Mouse (Mus musculus): Measurements from ENCODE around the gene Atf1.

Gene Atf1

DNA sequence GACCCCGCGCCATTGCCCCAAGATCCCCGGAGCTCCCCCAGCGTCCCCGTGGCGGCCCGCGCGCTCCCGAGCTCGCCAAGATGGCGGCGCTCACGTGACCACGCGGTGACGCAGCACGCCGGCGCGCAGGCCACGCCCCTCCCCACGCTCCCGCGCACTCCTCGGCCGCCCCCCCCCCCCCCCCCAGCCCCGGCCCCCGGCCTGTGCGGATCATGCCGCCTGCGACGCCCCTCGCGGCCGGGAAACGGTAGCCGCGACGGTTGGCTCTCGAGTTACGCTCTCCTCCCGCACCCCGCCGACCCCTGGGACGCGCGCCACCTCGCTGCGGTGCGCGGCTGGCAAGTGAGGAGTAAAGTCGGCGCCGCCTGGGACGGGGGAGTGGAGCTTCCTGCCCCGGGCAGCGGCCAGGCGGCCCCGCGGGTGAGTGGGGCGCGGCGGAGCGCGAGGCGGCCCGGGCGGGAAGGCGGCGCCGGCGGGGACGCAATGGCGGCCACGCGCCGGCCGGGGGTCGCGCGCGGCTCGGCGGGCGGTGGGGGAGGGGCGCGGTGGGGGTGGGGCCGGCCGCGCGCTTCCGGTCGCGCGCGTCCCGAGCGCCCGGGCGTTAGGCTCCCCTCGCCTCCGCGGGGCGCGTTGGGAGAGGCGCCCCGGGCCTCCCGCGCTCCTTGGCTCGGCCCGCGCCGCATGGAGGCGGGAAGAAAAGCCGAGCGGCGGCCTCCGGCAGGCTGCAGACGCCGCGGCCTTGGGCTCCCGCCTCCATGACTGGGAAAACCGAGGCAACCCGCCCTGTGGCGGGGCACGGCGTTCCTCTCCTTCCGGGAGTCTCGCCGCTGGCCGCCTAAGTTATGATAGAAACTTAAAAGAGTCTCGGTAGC, at the start of gene Atf1:
Gene Atf1 (plus strand): TSS at position 157 of the 872 bp plus-strand sequence.
- no peak for DNase-seq (ENCODE audit: low read depth)

DNA sequence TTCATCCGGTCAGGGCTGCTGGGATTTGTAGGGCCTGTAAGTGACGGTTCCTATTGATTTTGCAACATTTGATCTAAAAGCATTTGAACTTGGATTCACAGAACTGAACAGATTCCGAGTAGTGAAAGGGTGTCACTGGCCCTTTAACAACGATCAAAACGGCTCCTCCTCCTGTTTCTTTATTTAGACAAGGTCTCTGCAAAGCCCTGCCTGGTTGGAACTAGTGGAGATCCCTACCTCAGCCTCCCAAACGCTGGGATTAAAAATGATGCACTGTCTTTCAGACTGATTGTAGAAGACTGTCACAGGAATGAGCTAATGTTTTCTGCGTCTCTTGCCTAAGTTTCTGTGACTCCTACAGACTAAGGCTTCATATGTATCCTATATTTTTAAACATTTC, 49.1 kb upstream of the Atf1 start:
- no peak for DNase-seq (ENCODE audit: low read depth)

DNA sequence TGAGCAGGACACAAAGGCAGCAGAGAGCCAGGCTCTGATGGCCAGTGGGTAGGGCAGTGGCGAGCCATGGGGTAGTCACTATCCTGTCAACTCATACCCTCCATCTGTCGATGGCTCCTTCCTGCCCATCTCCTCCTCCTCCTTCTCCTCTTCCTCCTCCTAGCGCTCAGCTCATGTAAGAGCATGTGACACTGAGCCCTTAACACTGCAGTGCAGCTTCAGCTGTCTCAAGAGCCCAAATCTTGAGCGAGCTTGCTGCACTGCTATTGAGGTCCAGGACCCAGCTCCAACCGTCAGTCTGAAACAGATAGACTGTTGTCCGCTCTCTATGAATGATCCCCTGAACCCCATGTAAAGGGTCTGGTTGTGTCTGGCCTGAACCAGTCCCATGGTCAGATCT, 47.9 kb upstream of the Atf1 start:
- no peak for DNase-seq (ENCODE audit: low read depth)

DNA sequence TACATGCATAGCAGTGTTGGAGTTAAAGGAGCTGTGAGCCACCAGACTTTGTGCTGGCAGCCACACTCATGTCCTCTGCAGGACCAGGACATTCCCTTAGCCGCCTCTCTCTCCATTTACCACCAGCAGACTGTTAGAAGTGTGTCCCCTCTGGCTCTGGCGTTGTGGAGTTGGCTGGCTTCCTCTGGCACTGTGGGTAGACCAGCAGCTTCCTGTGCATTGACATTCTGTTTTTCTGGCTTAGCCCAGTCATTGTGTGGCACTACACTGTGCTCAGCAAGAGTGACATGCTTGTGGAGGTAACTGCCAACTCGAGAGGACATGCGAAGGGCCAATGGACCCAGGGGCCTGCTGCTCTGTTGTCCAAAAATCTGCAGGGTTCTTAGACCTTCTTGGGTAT, 47.4 kb upstream of the Atf1 start:
- DNase-seq (ENCODE audit: low read depth), result no peak

DNA sequence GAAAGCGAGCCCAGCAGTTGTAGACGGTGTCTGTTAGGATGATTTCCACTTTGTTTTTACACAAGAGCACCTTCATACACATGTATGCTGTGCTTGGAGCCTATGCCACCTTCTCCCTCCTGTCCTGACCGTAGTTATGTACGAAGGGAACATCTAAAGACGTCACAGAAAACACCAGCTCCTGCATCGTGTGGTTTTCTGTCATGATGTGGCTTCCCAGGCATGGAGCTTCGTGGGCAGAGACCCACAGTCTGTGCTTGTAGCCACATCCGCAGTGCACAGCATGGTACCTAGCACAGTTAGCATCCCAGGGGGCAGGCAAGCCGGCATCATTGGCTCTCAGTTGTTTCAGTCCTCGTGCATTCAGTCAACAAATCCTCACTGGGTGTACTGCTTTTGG, 45.8 kb upstream of the Atf1 start:
- no peak for DNase-seq (ENCODE audit: low read depth)

DNA sequence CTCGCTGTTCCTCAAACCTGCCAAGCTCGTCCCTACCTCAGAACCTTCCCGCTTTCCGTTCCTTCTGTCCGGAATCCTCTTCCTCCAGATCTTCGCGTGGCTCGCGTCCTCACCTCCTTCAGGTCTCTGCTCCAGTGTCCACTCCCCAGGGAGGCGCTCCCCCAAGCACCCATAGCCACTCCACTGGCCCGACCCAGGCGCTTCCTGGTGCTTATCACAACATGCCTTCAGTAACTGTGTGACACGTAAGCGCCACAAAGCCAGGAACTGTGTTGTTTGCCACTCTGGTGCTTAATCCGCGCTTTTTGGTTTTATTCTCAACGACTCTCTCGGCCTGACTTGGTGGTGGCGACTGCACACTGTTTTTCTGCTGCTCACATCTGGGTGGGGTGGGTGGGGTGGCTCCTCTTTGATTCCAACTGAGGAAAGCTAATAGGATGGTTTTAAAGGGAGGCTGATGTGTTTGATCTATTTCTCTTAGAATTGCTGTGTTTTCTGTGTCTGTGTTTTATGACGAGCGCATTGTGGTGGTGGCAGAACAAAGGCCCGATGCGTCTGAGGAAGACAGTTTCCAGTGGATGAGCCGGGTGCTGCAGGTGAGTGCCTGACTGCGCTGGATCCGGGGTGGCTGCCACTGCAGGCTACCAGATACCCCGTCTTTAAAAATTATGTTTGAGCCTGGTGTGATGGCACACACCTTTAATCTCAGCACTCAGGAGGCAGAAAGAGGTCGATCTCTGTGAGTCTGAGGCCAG, 44.9 kb upstream of the Atf1 start:
- no peak for DNase-seq (ENCODE audit: low read depth)

DNA sequence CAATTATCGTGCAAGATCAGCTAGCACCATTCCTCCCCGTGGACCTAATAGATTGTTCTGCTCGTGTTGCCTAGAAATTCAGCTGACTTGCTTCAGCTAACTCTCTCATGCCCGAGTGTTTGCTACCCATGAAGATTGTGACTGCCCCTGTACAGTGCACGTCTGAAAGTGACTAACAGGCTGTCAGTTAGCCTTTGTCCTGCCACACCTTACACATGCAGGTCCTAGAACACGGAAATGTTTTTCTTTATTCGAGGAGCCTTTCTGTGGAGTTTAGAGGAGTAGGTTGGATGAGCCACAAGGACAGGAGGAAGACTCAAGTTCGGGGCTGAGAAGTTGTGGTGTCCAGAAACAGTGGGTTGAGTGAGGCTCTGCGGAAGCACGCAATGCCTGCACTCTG, 44.1 kb upstream of the Atf1 start:
- DNase-seq (ENCODE audit: low read depth), result no peak

DNA sequence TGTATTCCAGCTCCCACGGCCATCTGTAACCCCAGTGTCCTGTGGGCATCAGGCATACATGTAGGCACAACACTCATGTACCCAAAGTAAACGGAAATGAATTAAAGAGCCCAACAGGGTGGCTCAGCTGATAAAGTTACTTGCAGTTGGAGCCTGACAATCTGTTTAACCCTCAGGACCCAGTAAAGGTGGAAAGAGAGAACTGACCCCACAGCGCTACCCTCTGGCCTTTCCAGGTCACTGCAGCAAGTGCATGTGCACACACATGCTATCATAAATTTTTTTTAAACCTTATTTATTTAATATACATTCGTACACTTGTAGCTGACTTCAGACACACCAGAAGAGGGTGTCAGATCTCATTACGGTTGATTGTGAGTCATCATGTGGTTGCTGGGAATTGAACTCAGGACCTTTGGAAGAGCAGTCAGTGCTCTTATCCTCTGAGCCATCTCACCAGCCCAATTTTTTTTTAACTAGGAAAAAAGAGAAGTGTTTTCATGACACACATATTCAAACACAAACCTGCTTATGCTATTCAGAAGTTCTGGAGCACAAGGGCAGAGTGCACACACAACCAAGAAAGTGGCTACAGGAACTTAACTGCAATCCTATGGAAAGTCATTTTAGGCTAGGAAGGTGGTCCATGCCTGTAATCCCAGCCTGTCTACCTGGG, 42.7 kb upstream of the Atf1 start:
- no peak for DNase-seq (ENCODE audit: low read depth)

DNA sequence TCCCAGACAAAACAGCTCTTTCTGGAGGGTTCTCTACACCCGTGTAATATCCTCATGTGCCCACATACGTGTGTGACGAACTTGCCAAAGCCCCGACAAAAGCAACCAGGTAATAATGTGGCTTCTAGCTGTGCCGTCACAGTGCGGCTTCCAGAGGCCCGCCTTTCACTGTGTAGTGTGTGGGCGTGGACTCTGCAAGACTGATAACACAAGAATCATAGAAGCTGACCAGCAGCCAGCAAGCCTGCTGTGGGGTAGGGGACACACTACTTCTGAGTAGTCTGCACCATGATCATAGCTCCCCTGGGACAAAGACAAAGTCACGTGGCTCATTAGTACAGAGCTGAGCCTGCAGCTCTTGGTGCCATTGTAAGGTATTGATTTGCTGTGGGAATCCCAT, 41.4 kb upstream of the Atf1 start:
- DNase-seq (ENCODE audit: low read depth), result no peak

DNA sequence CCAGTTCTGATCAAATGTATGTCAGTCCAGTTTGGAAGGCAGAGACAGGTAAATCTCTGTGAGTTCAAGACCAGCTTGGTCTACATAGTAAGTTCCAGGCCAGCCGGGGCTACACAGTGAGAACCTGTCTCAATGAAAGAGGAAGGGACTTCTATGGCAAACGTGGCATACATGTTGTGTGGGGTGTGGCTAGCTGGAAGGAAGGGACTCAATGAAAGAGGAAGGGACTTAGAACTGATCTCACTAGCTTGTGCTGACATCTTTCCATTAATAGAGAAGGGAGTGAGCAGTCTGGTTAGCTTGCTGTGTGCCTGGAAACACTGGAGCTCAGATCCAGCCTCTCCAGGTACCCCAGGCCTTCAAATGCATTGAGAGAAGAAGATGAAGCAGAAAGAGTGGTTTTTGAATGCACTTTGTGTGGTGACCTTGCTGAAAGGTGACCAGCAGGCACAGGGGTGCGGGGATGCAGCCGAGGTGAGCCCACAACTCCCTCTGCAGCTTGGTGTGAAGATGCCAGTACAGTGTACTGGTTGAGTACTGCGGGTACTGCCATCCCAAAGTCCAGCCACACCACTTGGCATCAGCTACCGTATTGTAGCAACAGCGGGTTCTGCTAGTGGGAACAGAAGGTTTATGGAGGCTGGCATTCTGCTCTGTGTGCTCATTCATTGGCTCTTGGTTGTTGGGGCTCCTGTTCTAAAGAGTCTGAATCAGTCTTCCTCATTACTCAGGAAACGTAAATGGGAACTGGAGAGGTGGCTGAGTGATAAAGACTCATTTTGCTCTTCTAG, 40.5 kb upstream of the Atf1 start:
- DNase-seq (ENCODE audit: low read depth), result no peak

DNA sequence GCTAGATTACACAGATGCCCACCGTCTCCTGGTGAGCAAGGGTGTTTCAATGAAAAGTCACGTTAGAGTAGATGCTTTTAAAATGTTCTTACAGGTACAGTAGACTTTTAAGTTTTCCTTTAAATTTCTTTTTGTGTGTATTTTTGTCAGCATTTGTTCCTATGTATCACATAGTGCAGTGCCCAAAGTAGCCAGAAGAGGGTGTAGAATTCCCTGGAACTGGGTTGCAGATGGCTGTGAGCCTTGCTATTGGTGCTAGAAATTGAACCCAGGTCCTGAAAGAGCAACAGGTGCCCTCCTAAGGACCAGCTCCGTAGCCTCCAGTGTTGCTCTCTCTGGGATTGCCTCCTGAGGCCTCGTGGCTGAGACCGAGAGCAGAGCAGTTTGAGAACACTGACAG, 39.1 kb upstream of the Atf1 start:
- no peak for DNase-seq (ENCODE audit: low read depth)

DNA sequence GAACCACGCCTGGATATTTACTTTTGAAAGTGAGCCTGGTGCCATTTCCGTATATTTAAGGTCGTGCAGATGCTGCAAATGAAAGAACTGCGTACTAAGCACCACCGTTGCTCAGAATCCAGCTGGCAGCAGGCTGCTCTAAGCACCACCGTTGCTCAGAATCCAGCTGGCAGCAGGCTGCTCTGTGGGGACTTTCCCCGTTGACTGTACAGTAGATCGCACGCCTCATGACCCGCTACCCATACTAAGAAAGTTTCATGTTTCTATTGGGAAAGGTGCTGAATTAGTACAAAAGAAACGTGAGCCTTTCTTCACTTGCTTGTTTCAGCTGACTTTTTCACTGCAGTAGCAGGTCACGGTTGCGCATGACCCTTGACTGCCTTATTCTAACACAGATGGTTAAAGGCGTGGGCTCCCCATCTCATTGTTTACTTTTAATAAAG, 38.6 kb upstream of the Atf1 start:
- DNase-seq (ENCODE audit: low read depth), result peak; percentile 59

DNA sequence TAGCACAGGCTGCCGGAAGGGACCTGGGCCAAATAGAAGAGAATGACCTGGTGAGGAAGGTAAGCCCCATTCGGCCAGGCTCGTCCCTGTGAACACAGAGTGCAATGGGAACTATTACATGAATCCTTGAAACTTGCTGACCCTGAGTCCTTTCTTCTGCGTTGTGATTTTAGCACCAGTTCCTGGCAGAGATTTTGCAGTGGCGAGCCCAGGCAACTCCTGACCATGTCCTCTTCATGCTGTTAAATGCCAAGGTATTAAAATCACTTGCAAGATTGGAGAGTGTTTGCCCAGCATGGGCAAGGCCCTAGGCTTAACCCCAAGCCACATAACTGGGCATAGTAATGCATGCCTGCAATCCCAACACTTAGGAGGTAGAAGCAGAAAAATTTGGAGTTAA, 37.5 kb upstream of the Atf1 start:
- DNase-seq (ENCODE audit: low read depth), result no peak

DNA sequence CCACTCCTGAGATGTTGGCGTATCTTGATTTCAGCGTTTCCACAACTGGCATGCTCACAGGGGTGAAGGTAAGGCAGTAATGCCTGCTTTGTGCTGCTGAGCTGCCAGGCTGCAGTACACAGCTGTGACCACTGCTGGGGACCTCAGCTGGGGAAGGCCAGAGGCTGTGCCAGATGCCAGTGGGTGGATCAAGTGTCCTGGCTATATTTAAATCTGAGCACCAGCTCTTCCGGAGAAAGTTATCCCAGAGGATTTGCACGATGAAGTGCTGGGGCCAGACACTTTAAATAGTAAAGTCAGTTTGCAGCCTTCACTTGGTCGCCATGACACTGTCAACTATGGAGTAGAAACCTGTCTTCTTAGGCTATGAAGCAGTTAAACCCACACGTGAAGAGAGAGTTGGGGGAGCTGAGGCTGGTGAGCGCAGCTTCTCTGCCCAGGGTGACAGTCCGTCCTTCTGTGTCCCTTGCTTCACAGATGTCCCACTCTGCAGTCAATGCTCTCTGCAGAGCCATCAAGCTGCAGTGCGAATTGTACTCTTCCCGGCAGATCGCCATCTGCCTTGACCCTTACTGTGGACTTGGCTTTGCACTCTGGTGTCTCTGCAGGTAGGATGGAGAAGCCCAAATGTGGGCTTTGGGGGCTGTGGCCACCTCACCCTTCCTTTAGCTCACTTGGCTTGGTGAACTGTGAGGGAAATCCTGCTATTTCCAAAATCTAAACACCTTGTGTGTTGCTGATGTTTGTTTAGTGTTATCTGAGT, 28.5 kb upstream of the Atf1 start:
- DNase-seq (ENCODE audit: low read depth), result no peak

DNA sequence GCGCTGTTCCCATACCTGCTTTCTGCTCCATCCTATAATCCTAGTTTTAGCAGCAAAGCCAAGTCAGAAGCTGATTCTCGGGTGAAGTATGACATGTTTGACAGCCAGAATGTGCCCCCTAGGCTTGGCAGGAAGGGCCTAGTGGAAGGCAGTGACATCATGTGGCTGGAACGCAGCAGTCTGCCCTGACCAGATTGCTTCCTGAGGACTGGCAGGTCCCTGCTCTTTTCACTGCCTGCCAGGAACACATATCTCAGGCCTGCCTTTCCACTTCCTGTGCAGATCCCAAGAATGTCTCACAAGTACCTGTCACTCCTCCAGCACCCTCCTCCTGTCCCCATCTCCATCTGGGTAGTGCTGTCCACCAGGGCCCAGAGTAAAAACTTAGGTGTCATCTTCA, 27.8 kb upstream of the Atf1 start:
- peak; percentile 64 for DNase-seq (ENCODE audit: low read depth)

DNA sequence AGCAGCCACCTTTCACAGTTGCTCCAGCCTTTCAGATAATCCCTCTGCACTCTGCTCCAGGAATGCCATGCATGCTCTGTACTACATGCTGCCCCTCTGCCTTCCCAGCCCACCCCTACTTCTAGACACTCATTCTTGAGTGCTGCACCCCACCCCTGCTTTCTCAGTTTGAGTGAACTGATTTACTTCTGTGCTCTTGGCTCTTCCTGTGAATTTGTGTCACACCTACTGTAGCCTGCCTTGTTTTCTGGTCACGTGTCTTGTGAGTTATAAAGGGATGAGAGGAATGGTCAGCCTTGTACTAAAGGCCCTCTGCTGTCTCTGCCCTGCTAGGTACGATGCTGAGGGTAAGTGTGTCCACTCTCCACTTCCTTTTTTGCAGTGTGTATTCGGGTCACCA, 25.8 kb upstream of the Atf1 start:
- no peak for DNase-seq (ENCODE audit: low read depth)

DNA sequence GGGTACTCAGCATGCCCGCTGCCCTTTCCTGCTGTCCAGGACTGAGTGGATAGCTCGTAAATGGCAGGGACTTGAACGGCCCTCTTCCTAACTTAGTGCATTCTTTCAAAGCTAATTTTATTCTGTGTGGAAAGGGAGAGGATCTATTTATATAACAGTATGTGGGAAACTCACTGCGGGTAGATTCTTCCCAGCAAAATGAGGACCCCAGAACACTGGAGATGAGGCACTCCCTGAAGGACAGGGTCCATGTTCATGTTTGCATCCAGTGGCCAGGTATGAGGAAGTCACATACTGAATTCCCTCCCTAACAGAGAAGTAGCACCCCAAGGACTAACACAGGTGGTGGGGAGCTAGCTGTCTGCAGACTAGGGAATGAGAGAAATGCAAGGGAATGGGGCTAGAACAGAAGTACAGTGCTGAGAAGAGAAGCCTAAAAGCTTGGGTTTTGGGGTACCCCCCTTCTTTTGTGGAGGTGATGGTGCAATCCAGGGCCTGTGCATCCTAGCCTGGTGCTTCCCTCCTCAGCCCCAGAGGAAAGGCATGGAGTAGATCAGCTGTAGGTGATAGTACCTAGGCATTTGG, 25.1 kb upstream of the Atf1 start:
- DNase-seq (ENCODE audit: low read depth), result no peak

DNA sequence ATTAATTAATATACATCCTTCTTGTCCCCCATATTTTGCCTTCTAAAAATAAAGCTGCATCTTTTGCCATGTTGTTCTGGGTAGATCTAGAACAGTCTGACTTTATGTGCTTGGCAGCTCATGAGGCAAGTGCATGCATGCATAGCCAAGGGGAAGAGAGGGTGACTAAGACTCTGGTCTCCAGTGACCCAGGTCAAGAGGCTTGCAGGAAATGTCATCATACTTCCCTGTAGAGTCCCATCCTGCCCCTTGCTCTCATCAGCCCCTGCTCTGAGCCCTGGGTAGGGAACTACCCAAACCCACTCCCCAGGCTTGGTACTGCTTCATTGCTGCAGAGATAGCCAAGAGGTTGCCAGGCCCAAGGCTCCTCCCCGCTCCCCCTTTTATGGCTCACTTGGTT, 23.0 kb upstream of the Atf1 start:
- DNase-seq (ENCODE audit: low read depth), result no peak

DNA sequence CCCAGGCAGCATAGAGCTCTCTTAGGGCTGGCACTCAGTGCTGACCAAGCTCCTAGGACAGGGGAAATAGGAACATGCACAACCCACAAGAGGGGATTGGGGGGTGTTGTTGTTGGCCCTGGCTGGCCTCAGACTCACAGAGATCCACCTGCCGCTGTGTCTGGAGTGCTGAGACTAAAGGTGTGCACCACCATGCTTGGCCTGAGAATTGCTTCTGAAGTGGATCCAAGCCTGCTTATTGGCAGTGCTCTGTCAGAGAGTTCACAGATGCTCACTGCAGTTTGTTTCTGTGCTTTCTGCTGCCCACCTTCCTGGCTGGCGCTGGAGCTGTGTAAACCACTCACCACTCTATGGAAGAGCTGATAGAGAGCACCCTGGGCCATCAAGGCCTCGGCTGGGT, 17.6 kb upstream of the Atf1 start:
- DNase-seq (ENCODE audit: low read depth), result no peak

DNA sequence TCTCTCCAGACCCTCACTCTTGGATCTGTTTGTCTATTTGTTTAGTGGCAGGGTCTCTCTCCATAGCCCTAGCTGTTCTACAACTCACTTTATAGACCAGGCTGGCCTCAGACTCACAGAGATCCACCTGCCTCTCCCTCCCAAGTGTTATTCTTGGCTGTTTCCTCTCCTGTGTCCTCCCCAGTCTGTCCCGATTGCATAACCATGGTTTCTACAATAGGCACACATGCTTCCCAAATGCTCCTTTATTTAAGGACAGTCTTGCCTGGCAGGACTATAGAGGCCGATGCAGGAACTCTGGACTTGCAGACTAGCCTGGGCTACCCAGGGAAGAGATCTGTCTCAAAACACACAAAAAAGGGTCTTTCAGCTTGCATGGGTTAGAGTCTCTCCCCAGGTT, 14.3 kb upstream of the Atf1 start:
- no peak for DNase-seq (ENCODE audit: low read depth)

DNA sequence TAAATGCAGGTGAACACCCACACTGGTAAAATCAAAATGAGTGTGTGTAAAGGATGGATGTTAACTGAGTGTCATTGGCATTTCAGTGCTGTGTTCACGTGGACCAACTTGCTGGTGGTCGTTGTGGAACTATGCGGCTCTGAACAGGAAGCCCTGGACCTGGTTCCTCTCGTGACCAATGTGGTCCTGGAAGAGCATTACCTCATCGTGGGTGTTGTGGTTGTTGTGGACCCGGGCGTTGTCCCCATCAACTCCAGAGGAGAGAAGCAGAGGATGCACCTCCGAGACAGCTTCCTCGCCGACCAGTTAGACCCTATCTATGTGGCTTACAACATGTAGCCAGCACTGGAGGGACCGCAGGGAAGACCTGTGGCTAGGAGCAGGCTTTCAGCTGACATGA, 12.5 kb upstream of the Atf1 start:
- no peak for DNase-seq (ENCODE audit: low read depth)
